Mouse (Mus musculus) kidney, embryonic 16.5 days (tissue): ENCODE data around the gene Rad18. TPM values are rescaled to one million over a fixed set of nuclear protein-coding genes. Genes with fewer than 3 reads are reported as not detected.
A peak's percentile ranks its signal among the peaks of the same experiment; 100 is the strongest.

Experiments used
- ATAC-seq: fragments of 200-750 bp; cut with Nextera tagmentation; 2 replicates; pipeline ENCODE4 v1.8.0; 2017; ENCODE audit warnings: moderate TSS enrichment; ENCODE audit not compliant: low FRiP score, low TSS enrichment
- H3K27ac ChIP-seq: fragments of 300-500 bp; sonication (generic); 2 replicates; pipeline ENCODE4 v1.5.1; 2014; ENCODE audit warnings: low read length
- H3K27me3 ChIP-seq: fragments of 300-500 bp; sonication (generic); 2 replicates; pipeline ENCODE4 v1.6.1; 2014; ENCODE audit warnings: low read length, control low read depth, mixed read lengths; ENCODE audit not compliant: insufficient read depth
- H3K36me3 ChIP-seq: fragments of 300-500 bp; sonication (generic); 2 replicates; pipeline ENCODE4 v1.6.1; 2014; ENCODE audit warnings: low read length, control low read depth, mixed read lengths; ENCODE audit not compliant: insufficient read depth
- H3K4me1 ChIP-seq: fragments of 300-500 bp; sonication (generic); 2 replicates; pipeline ENCODE4 v1.6.1; 2014; ENCODE audit warnings: low read length, control low read depth, mixed read lengths; ENCODE audit not compliant: insufficient read depth
- H3K4me2 ChIP-seq: fragments of 300-500 bp; sonication (generic); replicated peaks from 2 replicates; pipeline ENCODE4 v1.6.1; 2014; ENCODE audit warnings: low read depth, low read length
- H3K4me3 ChIP-seq: fragments of 300-500 bp; sonication (generic); 2 replicates; pipeline ENCODE4 v1.5.1; 2014; ENCODE audit warnings: mild to moderate bottlenecking, low read length
- H3K9ac ChIP-seq: fragments of 300-500 bp; sonication (generic); replicated peaks from 2 replicates; pipeline ENCODE4 v1.6.1; 2014; ENCODE audit warnings: low read length
- H3K9me3 ChIP-seq: fragments of 300-500 bp; sonication (generic); 2 replicates; pipeline ENCODE4 v1.6.1; 2016; ENCODE audit warnings: low read length, control low read depth
- WGBS: fragments of 180-500 bp; shearing (Covaris S2); extraction: QIAGEN DNeasy Blood & Tissue Kit; methylation state at CpG from one replicate; pipeline ENCODE4 v1.1.7; 2014; 5-methylcytosine and 5-hydroxymethylcytosine counted together
- polyA plus RNA-seq: library from polyadenylated mRNA; unstranded; fragments of >200 nt; fragmentation: Nextera tagmentation; extraction: Ambion mirVana; gene quantifications from 2 replicates; pipeline ENCODE4 v1.2.1, GENCODE M21; 2015

Rad18 gene
- polyA plus RNA-seq, 1 experiment from 2014 or later: 40.8 TPM

DNA sequence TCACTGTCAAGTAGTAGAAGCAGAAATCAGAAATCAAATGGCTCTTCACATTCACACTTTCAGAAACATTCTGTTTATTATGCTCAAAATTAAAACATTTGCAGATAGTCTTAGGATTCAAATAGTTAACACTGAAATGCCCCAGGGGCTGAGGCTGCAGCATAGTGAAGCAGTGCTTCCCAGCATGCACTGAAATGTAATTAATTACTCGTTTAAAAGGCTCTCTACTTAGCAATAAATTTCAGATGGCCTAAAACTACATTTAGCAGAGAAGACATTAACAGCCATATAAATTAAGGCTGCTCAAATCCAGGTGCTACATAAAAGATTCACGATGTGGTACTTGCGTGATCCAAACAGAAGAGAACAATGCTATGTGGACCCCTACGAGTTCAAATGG lies 87.5 kb downstream of the Rad18 start:
- H3K27ac ChIP-seq: no peak overlapping the region
- H3K4me3 ChIP-seq: no peak overlapping the region
- no peaks in the 10 kb centered on the region for H3K27me3 ChIP-seq
- H3K4me1 ChIP-seq: no peaks in the 10 kb centered on the region
- no peak for ATAC-seq
- H3K9me3 ChIP-seq: no peaks in the 10 kb centered on the region
- H3K4me2 ChIP-seq: no peak overlapping the region; the same call in 1 of the 2 replicates
- no peak overlapping the region for H3K9ac ChIP-seq
- H3K36me3 ChIP-seq: no peaks in the 10 kb centered on the region
- 27% methylated on average over 4 of the region's 4 CpGs for WGBS

DNA sequence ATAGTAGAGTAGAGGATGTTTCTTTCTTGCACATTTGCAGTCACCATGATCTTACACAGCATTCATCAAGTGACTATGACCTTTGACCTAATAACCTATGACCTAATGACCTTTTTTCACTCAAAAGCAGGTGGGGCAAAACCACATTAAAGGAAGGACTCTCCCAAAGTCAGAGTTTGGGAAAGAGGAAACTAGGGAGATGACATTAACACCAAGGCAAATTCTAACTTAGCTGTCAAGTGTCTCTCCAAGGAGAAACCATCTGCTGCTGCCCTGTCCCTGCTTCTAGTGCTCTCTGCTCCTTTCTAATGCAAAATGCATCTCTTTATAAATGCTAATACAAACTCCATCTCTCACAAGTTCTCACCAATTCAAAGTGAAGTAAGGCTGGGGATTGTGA lies 92.6 kb downstream of the Rad18 start:
- no peak overlapping the region for H3K27ac ChIP-seq
- H3K4me2 ChIP-seq: no peak overlapping the region
- H3K9me3 ChIP-seq: no peaks in the 10 kb centered on the region
- no peaks in the 10 kb centered on the region for H3K27me3 ChIP-seq
- ATAC-seq: no peak
- no peaks in the 10 kb centered on the region for H3K4me1 ChIP-seq
- no peak overlapping the region for H3K4me3 ChIP-seq
- no peaks in the 10 kb centered on the region for H3K36me3 ChIP-seq
- no peak overlapping the region for H3K9ac ChIP-seq

DNA sequence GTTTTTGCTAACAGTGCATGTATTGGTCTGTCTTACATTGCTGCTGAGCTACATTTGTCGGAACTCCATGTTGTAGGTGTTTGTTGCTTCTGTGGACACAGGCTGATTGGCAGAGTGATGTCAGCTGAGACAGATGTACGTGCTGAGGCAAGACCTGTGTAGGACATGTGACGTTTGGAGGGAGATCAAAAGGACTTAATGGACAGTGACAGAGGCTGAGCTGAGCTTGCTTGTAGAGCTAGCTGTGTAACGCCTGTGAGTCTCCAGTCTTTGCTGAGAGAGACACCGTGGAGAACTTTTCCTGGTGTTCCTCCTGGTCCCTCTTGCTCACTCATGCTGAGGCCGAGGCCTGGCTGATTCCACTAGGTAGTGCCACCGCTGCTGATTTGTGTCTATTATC lies 101.5 kb downstream of the Rad18 start:
- Histone ChIP-seq H3K9me3 (no peaks in the 10 kb centered on the region), H3K9ac (no peak overlapping the region), H3K27me3 (no peaks in the 10 kb centered on the region), H3K4me1 (no peaks in the 10 kb centered on the region), H3K4me3 (no peak overlapping the region), H3K36me3 (no peaks in the 10 kb centered on the region), H3K27ac (no peak overlapping the region), H3K4me2 (no peak overlapping the region)
- ATAC-seq: no peak
- 80% methylated on average over 7 of the region's 7 CpGs for WGBS

DNA sequence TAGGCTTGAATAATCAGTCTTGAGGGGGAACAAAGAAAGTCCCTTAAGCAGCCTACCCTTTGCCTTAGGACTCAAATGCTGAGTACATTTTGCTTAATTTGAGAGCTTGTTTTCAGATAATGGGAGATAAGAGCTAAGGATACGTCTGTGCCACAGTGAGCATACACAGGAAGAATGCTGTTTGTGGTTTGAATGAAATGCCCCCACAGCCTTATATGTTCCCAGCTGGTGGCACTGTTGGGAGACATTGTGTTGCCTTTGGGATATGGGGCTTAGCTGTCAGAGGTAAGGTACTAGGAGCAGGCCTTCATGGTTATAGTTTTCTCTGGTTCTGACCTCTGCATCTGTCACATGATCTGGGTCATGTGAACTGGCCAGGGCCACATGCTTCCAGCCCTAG lies 108.6 kb downstream of the Rad18 start:
- H3K27me3 ChIP-seq: no peaks in the 10 kb centered on the region
- H3K9ac ChIP-seq: no peak overlapping the region
- no peaks in the 10 kb centered on the region for H3K9me3 ChIP-seq
- no peak overlapping the region for H3K4me3 ChIP-seq
- WGBS: 59% methylated on average over 1 of the region's 1 CpGs
- H3K4me2 ChIP-seq: no peak overlapping the region
- no peak for ATAC-seq
- H3K36me3 ChIP-seq: no peaks in the 10 kb centered on the region
- H3K4me1 ChIP-seq: no peaks in the 10 kb centered on the region
- H3K27ac ChIP-seq: no peak overlapping the region

DNA sequence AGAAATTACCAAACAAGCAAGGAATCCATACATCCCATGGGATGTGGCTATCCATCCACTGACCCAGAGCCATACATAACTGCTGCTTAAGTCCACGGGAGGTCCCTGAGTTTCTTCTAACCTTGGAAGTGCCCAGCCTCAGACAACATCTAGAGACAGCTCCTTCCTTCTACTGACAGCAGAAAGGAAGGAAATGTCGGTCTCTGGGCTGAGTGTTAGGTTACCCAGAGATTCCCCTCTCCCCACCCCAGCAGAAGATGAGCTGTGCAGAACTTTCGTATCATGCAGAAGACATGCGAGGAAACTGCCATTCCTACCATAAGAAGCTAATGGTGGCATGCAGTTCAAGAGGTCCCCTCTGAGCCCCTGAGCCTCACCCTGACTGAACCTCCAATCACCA lies 109.5 kb downstream of the Rad18 start:
- Histone ChIP-seq H3K4me2 (no peak overlapping the region), H3K4me1 (no peaks in the 10 kb centered on the region), H3K27ac (no peak overlapping the region), H3K27me3 (no peaks in the 10 kb centered on the region), H3K36me3 (no peaks in the 10 kb centered on the region), H3K9me3 (no peaks in the 10 kb centered on the region), H3K9ac (no peak overlapping the region), H3K4me3 (no peak overlapping the region)
- 67% methylated on average over 4 of the region's 4 CpGs for WGBS
- ATAC-seq: no peak

DNA sequence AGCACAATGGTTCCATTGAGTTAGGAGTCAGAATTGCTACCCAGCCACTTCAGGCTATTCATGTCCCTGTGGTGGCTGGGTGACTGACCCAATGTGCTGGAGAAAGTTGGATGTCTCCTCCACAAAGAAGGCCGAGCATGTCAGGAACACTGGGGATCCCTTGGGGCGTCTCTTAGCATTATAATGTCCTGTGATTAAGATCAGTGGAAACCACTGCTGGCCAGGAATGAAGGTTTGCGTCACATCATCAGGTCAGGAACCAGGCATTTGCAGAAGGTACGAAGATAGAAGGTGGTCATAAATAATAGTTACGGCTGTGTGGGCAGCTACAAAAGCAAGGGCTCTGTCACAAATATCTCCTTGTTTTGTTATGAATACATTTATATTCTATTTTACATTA lies 111.5 kb downstream of the Rad18 start:
- no peaks in the 10 kb centered on the region for H3K9me3 ChIP-seq
- no peak overlapping the region for H3K4me3 ChIP-seq
- no peaks in the 10 kb centered on the region for H3K4me1 ChIP-seq
- no peaks in the 10 kb centered on the region for H3K27me3 ChIP-seq
- WGBS: 75% methylated on average over 5 of the region's 5 CpGs
- H3K27ac ChIP-seq: no peak overlapping the region
- no peak overlapping the region for H3K4me2 ChIP-seq
- no peak overlapping the region for H3K9ac ChIP-seq
- H3K36me3 ChIP-seq: no peaks in the 10 kb centered on the region
- ATAC-seq: no peak

DNA sequence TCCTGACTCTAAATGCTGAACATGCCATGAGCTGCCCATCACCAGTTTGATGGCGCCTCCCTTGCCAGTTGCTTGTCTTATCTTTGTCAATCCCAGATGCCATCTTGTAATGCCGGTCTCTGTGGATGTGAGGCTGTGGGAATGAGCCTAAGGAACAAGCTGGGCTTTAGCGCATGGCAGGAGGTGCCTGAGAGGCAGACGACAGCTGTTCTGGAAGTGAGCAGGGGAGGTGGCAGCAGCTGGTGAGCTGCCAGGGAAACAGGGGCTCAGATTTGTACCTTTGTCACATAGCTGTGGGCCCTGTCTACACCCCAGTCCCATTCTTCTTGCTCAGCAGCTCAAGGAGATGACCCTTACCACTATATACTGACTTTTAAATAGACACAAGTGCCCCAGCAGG lies 114.5 kb downstream of the Rad18 start:
- no peak overlapping the region for H3K9ac ChIP-seq
- no peak overlapping the region for H3K27ac ChIP-seq
- no peaks in the 10 kb centered on the region for H3K4me1 ChIP-seq
- no peaks in the 10 kb centered on the region for H3K36me3 ChIP-seq
- H3K4me2 ChIP-seq: no peak overlapping the region
- H3K27me3 ChIP-seq: no peaks in the 10 kb centered on the region
- no peak overlapping the region for H3K4me3 ChIP-seq
- 67% methylated on average over 4 of the region's 4 CpGs for WGBS
- no peaks in the 10 kb centered on the region for H3K9me3 ChIP-seq
- no peak for ATAC-seq

DNA sequence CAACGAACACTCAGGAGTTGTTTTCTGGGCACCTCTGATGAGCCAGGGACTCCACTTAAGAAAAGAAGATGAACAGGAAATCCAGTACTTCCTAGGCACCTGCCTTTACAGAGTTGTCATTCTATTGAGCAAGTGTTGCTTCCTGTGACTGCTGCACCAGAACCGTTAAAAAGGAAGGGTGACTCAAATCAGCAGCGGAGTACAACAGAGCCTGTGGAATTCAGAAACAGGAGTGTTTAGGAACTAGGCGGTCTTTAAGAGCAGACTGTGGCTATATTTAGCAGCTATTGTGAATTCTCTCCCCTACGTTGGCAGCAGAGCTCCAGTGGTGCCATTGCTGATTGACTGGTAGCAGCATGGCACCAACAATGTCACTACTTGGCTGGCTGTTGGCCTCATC lies 119.3 kb downstream of the Rad18 start:
- ATAC-seq: no peak
- H3K4me1 ChIP-seq: no peaks in the 10 kb centered on the region
- H3K27ac ChIP-seq: no peak overlapping the region
- no peaks in the 10 kb centered on the region for H3K27me3 ChIP-seq
- no peaks in the 10 kb centered on the region for H3K36me3 ChIP-seq
- H3K4me2 ChIP-seq: no peak overlapping the region
- WGBS: 61% methylated on average over 5 of the region's 5 CpGs
- H3K9ac ChIP-seq: no peak overlapping the region
- H3K4me3 ChIP-seq: no peak overlapping the region
- H3K9me3 ChIP-seq: no peaks in the 10 kb centered on the region

DNA sequence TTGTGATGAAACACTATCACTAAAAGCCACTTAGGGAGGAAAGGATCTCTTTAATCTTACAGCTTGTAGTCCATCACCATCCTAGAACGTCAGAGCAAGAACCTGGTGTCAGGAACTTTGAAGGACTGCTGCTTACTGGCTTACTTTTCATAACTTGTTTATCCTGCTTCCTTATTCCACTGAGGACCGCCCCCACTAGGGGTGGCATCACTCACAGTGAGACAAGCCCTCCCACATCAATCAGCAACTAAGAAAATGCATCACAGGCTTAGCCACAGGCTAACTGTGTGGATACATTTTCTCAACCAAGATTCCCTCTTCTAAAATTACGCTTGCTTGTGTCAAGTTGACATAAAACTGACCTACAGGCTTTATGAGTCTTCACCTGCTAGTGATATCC lies 121.9 kb downstream of the Rad18 start:
- Histone ChIP-seq H3K9ac (no peak overlapping the region), H3K27ac (no peak overlapping the region), H3K4me1 (no peaks in the 10 kb centered on the region), H3K9me3 (no peaks in the 10 kb centered on the region), H3K4me2 (no peak overlapping the region), H3K27me3 (no peaks in the 10 kb centered on the region), H3K36me3 (no peaks in the 10 kb centered on the region), H3K4me3 (no peak overlapping the region)
- WGBS: 61% methylated on average over 3 of the region's 3 CpGs
- no peak for ATAC-seq

DNA sequence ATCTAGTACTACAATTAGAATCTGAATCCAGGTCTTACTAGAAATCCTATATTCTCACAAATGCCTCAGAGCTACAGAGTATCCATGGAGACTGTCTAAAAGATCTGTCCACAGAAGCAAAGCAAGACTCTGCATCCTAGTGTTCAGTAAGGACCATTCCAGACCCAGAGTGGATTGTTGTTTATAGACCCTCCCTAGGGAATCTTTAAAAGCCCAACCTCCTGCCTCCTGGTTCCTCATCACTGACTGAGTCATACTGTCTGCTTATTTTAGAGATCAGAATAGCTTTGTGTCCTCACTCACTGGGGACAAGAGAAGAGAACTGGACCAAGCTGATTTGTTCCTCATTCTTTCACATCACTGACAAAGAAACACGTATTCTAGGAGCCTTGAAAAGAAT lies 126.1 kb downstream of the Rad18 start:
- no peak overlapping the region for H3K27ac ChIP-seq
- H3K36me3 ChIP-seq: no peaks in the 10 kb centered on the region
- H3K4me1 ChIP-seq: no peaks in the 10 kb centered on the region
- no peak overlapping the region for H3K4me3 ChIP-seq
- no peaks in the 10 kb centered on the region for H3K27me3 ChIP-seq
- no peak overlapping the region for H3K4me2 ChIP-seq
- no peak overlapping the region for H3K9ac ChIP-seq
- H3K9me3 ChIP-seq: no peaks in the 10 kb centered on the region
- ATAC-seq: 0 out of 2 replicates have a peak, but pooled peaks have one; percentile 12
- 50% methylated on average over 1 of the region's 1 CpGs for WGBS
